Mouse (Mus musculus): ENCODE data around the gene Sh3rf1. TPM values are rescaled to one million over a fixed set of nuclear protein-coding genes. Genes with fewer than 3 reads are reported as not detected.
"Not testable (repeated sequence)": the region's sequence is repeated elsewhere in the genome, so short reads cannot be mapped to it uniquely, and the experiment has no call there.

Gene Sh3rf1
- polyA plus RNA-seq, 1 experiment from 2014 or later = 13.8 TPM

GRCm38 (mm10) chr8:61402861-61403260, 179.2 kb downstream of the Sh3rf1 start:
- H3K27ac ChIP-seq (ENCODE audit: low read depth) = no peak overlapping the region
- ATAC-seq (replicated peaks; ENCODE audit: low FRiP score, low TSS enrichment, low read depth) = no peak
- no peak overlapping the region for H3K4me2 ChIP-seq (ENCODE audit: low read length)

GRCm38 (mm10) chr8:61403266-61404177, 179.8 kb downstream of the Sh3rf1 start:
- Histone ChIP-seq H3K9me3 (ENCODE audit: control insufficient read depth, low read length) (no peaks in the 10 kb centered on the region), H3K4me3 (ENCODE audit: low read depth, low read length) (no peak overlapping the region), H3K36me3 (ENCODE audit: control insufficient read depth, insufficient read depth, low read length) (no peaks in the 10 kb centered on the region), H3K27ac (ENCODE audit: low read depth) (no peak overlapping the region), H3K4me2 (ENCODE audit: low read length) (no peak overlapping the region), H3K9ac (ENCODE audit: low read length) (no peak overlapping the region), H3K27me3 (replicated peaks; ENCODE audit: control insufficient read depth, insufficient read depth, low read length) (no peaks in the 10 kb centered on the region), H3K4me1 (replicated peaks; ENCODE audit: control insufficient read depth, insufficient read depth, low read length) (peaks cover 8% of the 10 kb centered on the region)
- DNase-seq (ENCODE audit: low spot score) = no peak
- 31% methylated on average over 6 of the region's 6 CpGs for WGBS
- no peak for ATAC-seq (replicated peaks; ENCODE audit: low FRiP score, low TSS enrichment, low read depth)

More at GRCm38 (mm10) chr8:61402861-61403260, 179.2 kb downstream of the Sh3rf1 start:
- no peak for DNase-seq (ENCODE audit: low spot score)
- H3K4me3 ChIP-seq (ENCODE audit: low read depth, low read length) = no peak overlapping the region
- H3K9ac ChIP-seq (ENCODE audit: low read length) = no peak overlapping the region
- H3K27me3 ChIP-seq (replicated peaks; ENCODE audit: control insufficient read depth, insufficient read depth, low read length) = no peaks in the 10 kb centered on the region
- whole genome bisulfite sequencing = 76% methylated on average over 7 of the region's 7 CpGs
- no peaks in the 10 kb centered on the region for H3K36me3 ChIP-seq (ENCODE audit: control insufficient read depth, insufficient read depth, low read length)
- H3K9me3 ChIP-seq (ENCODE audit: control insufficient read depth, low read length) = no peaks in the 10 kb centered on the region
- H3K4me1 ChIP-seq (replicated peaks; ENCODE audit: control insufficient read depth, insufficient read depth, low read length) = peaks cover 8% of the 10 kb centered on the region

GRCm38 (mm10) chr8:61404178-61404560, 180.5 kb downstream of the Sh3rf1 start:
- ATAC-seq (replicated peaks; ENCODE audit: low FRiP score, low TSS enrichment, low read depth) (no peak), DNase-seq (ENCODE audit: low spot score) (no peak)
- H3K27ac ChIP-seq (ENCODE audit: low read depth) = no peak overlapping the region
- H3K4me2 ChIP-seq (ENCODE audit: low read length) = no peak overlapping the region
- H3K9me3 ChIP-seq (ENCODE audit: control insufficient read depth, low read length) = no peaks in the 10 kb centered on the region
- no peak overlapping the region for H3K4me3 ChIP-seq (ENCODE audit: low read depth, low read length)
- 57% methylated on average over 3 of the region's 3 CpGs for WGBS
- no peaks in the 10 kb centered on the region for H3K27me3 ChIP-seq (replicated peaks; ENCODE audit: control insufficient read depth, insufficient read depth, low read length)
- no peak overlapping the region for H3K9ac ChIP-seq (ENCODE audit: low read length)
- no peaks in the 10 kb centered on the region for H3K36me3 ChIP-seq (ENCODE audit: control insufficient read depth, insufficient read depth, low read length)
- peaks cover 8% of the 10 kb centered on the region for H3K4me1 ChIP-seq (replicated peaks; ENCODE audit: control insufficient read depth, insufficient read depth, low read length)

- Histone ChIP-seq H3K27ac (ENCODE audit: low read depth) (no peak overlapping the region), H3K4me2 (ENCODE audit: low read length) (no peak overlapping the region), H3K36me3 (ENCODE audit: control insufficient read depth, insufficient read depth, low read length) (no peaks in the 10 kb centered on the region), H3K4me1 (replicated peaks; ENCODE audit: control insufficient read depth, insufficient read depth, low read length) (no peaks in the 10 kb centered on the region), H3K9ac (ENCODE audit: low read length) (no peak overlapping the region), H3K27me3 (replicated peaks; ENCODE audit: control insufficient read depth, insufficient read depth, low read length) (no peaks in the 10 kb centered on the region), H3K4me3 (ENCODE audit: low read depth, low read length) (no peak overlapping the region), H3K9me3 (ENCODE audit: control insufficient read depth, low read length) (no peaks in the 10 kb centered on the region)
- 85% methylated on average over 4 of the region's 4 CpGs for WGBS
- ATAC-seq (replicated peaks; ENCODE audit: low FRiP score, low TSS enrichment, low read depth) (no peak), DNase-seq (ENCODE audit: low spot score) (no peak)
Measured at GRCm38 (mm10) chr8:61409081-61409480, 185.4 kb downstream of the Sh3rf1 start.

GRCm38 (mm10) chr8:61409712-61410111, 186.0 kb downstream of the Sh3rf1 start:
- 66% methylated on average over 5 of the region's 5 CpGs for WGBS
- H3K9me3 ChIP-seq (ENCODE audit: control insufficient read depth, low read length); H3K27me3 ChIP-seq (replicated peaks; ENCODE audit: control insufficient read depth, insufficient read depth, low read length); H3K4me1 ChIP-seq (replicated peaks; ENCODE audit: control insufficient read depth, insufficient read depth, low read length); ATAC-seq (replicated peaks; ENCODE audit: low FRiP score, low TSS enrichment, low read depth); DNase-seq (ENCODE audit: low spot score); H3K4me2 ChIP-seq (ENCODE audit: low read length); H3K36me3 ChIP-seq (ENCODE audit: control insufficient read depth, insufficient read depth, low read length); H3K27ac ChIP-seq (ENCODE audit: low read depth); H3K9ac ChIP-seq (ENCODE audit: low read length); H3K4me3 ChIP-seq (ENCODE audit: low read depth, low read length): not testable (repeated sequence)

- WGBS = 82% methylated on average over 3 of the region's 3 CpGs
- no peaks in the 10 kb centered on the region for H3K36me3 ChIP-seq (ENCODE audit: control insufficient read depth, insufficient read depth, low read length)
- H3K27me3 ChIP-seq (replicated peaks; ENCODE audit: control insufficient read depth, insufficient read depth, low read length) = no peaks in the 10 kb centered on the region
- no peaks in the 10 kb centered on the region for H3K9me3 ChIP-seq (ENCODE audit: control insufficient read depth, low read length)
- ATAC-seq (replicated peaks; ENCODE audit: low FRiP score, low TSS enrichment, low read depth) (no peak), DNase-seq (ENCODE audit: low spot score) (no peak)
- H3K4me2 ChIP-seq (ENCODE audit: low read length) = no peak overlapping the region
- H3K4me3 ChIP-seq (ENCODE audit: low read depth, low read length) = no peak overlapping the region
- 0 out of 2 replicates have a peak, but pooled peaks cover 4% of the 10 kb centered on the region for H3K4me1 ChIP-seq (replicated peaks; ENCODE audit: control insufficient read depth, insufficient read depth, low read length)
- no peak overlapping the region for H3K9ac ChIP-seq (ENCODE audit: low read length)
- no peak overlapping the region for H3K27ac ChIP-seq (ENCODE audit: low read depth)
Measured at GRCm38 (mm10) chr8:61419521-61419920, 195.8 kb downstream of the Sh3rf1 start.

- ATAC-seq (replicated peaks; ENCODE audit: low FRiP score, low TSS enrichment, low read depth) (no peak), DNase-seq (ENCODE audit: low spot score) (no peak)
- no peaks in the 10 kb centered on the region for H3K36me3 ChIP-seq (ENCODE audit: control insufficient read depth, insufficient read depth, low read length)
- H3K4me1 ChIP-seq (replicated peaks; ENCODE audit: control insufficient read depth, insufficient read depth, low read length) = 0 out of 2 replicates have a peak, but pooled peaks cover 4% of the 10 kb centered on the region
- WGBS = 17% methylated on average over 6 of the region's 6 CpGs
- no peak overlapping the region for H3K27ac ChIP-seq (ENCODE audit: low read depth)
- no peaks in the 10 kb centered on the region for H3K27me3 ChIP-seq (replicated peaks; ENCODE audit: control insufficient read depth, insufficient read depth, low read length)
- no peak overlapping the region for H3K4me3 ChIP-seq (ENCODE audit: low read depth, low read length)
- no peak overlapping the region for H3K4me2 ChIP-seq (ENCODE audit: low read length)
- H3K9me3 ChIP-seq (ENCODE audit: control insufficient read depth, low read length) = no peaks in the 10 kb centered on the region
- no peak overlapping the region for H3K9ac ChIP-seq (ENCODE audit: low read length)
Measured at GRCm38 (mm10) chr8:61420166-61420565, 196.5 kb downstream of the Sh3rf1 start.

GRCm38 (mm10) chr8:61421606-61422005, 197.9 kb downstream of the Sh3rf1 start:
- Histone ChIP-seq H3K27me3 (replicated peaks; ENCODE audit: control insufficient read depth, insufficient read depth, low read length) (no peaks in the 10 kb centered on the region), H3K36me3 (ENCODE audit: control insufficient read depth, insufficient read depth, low read length) (no peaks in the 10 kb centered on the region), H3K4me1 (replicated peaks; ENCODE audit: control insufficient read depth, insufficient read depth, low read length) (0 out of 2 replicates have a peak, but pooled peaks cover 4% of the 10 kb centered on the region), H3K4me2 (ENCODE audit: low read length) (no peak overlapping the region), H3K27ac (ENCODE audit: low read depth) (no peak overlapping the region), H3K9ac (ENCODE audit: low read length) (no peak overlapping the region), H3K4me3 (ENCODE audit: low read depth, low read length) (no peak overlapping the region), H3K9me3 (ENCODE audit: control insufficient read depth, low read length) (no peaks in the 10 kb centered on the region)
- 80% methylated on average over 11 of the region's 11 CpGs for WGBS
- DNase-seq (ENCODE audit: low spot score) (no peak), ATAC-seq (replicated peaks; ENCODE audit: low FRiP score, low TSS enrichment, low read depth) (no peak)

GRCm38 (mm10) chr8:61425125-61425524, 201.5 kb downstream of the Sh3rf1 start:
- no peaks in the 10 kb centered on the region for H3K4me1 ChIP-seq (replicated peaks; ENCODE audit: control insufficient read depth, insufficient read depth, low read length)
- no peaks in the 10 kb centered on the region for H3K27me3 ChIP-seq (replicated peaks; ENCODE audit: control insufficient read depth, insufficient read depth, low read length)
- H3K4me2 ChIP-seq (ENCODE audit: low read length) = no peak overlapping the region
- H3K9ac ChIP-seq (ENCODE audit: low read length) = no peak overlapping the region
- no peak for DNase-seq (ENCODE audit: low spot score)
- no peak overlapping the region for H3K4me3 ChIP-seq (ENCODE audit: low read depth, low read length)
- H3K36me3 ChIP-seq (ENCODE audit: control insufficient read depth, insufficient read depth, low read length) = no peaks in the 10 kb centered on the region
- no peaks in the 10 kb centered on the region for H3K9me3 ChIP-seq (ENCODE audit: control insufficient read depth, low read length)
- H3K27ac ChIP-seq (ENCODE audit: low read depth) = no peak overlapping the region
- ATAC-seq (replicated peaks; ENCODE audit: low FRiP score, low TSS enrichment, low read depth) = no peak

All from intestine, embryonic 14.5 days (tissue).